Mouse (Mus musculus): ENCODE data around the gene Bad. TPM values are rescaled to one million over a fixed set of nuclear protein-coding genes. Genes with fewer than 3 reads are reported as not detected.
A peak's percentile ranks its signal among the peaks of the same experiment; 100 is the strongest.

The Bad gene
- total RNA-seq, 4 experiments from 2014 or later: 19.5 to 23.8 (median 21.3) TPM

DNA sequence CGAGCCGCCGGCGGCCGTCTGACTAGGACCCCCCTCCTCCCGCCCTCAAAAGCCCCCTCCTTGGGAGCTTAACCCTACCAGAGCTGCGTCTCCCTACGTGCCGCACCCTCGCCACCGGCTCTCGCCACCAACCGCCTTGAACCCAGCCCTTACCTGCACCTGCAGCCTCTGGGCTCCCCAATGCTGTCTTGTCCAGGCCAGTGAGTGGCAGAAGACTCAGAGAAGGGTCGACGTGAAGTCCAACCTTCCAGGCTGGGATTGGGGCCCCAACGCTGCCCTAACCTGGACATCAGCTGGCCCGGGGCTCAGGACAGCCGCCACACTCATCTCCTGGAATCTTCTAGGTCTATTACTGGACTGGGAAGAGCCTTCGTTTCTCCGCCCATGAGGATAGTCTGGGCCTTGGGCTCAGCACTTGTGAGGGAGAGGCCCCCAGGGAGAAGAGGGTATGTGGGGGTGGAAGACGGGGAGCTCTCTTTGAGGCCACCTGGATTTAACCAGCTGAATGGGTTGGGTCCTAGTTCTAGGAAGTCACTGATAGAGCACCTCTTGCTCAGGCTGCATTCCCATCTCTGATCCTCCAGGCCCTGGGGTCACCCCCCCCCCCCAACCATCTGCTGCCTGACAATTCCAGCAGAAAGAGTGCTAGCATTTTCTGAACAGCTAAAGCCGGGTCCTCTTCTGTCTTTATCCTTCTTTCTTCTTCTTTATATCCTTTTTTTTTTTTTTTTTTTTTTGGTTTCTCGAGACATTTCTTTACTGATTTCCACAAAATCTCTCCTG is 7.3 kb upstream of the Bad start, which contains the start of gene Kcnk4:
Gene Kcnk4 (minus strand): TSS at position 321 of the 783 bp plus-strand sequence.
- no peak for DNase-seq (ENCODE audit: low spot score)

DNA sequence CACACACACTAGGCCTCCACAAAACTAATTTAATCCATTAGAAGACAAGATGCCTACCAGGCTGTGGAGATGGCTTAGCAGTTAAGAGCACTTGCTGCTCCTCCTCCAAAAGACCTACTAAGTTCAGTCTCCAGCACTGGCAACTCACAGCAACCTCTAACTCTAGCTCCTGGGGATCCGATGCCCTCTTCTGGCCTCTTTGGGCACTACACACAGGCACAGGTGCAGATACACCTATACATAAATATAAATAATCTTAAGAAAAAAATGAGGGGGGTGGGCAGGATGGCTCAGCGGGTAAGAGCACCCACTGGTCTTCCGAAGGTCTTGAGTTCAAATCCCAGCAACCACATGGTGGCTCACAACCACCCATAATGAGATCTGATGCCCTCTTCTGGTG is 5.4 kb upstream of the Bad start:
- no peak for DNase-seq (ENCODE audit: low spot score)

DNA sequence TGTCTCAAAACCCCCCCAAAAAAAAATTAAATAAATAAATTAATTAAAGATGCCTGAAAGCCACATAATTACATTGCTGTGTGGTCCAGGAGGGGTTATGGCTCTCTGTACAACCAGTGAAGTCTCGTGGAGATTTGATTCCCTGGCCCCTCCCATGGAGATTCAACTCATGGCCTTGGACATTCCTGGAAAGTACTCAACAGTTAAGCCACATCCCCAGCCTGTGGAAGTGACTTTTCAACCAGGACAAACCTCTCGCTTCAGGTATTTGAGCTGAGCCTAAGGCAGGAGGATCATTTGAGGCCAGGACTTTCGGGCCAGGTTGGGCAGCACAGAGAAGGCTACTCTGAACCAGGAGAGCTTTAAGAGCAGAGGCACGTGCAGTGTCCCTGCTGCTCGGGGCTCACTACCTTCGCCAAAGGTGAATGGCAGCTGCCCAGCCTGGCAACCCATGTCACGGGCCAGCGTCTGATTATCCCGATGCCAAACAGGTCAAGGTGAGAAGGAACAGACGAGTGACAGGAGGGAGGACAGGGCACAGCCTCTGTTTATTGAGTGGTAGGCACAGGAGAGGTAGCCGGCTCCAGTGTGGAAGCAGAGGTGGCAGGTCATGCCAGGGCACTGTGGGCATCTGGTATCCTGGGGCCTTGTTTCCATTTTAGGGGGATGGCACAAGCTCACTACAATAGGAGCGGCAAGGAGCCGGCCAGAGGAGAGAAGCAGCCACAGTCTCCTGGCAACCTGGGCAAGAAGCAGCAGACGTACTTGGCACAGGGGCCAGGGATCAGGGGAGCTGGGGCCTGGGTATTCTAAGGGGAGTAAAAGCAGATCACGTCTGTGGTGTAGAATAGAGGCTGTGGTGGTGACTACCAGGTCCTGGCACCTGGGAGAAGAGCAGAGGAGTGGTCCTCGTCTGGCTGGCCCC is 3.9 kb upstream of the Bad start:
- DNase-seq (ENCODE audit: low spot score): peak; percentile 55

DNA sequence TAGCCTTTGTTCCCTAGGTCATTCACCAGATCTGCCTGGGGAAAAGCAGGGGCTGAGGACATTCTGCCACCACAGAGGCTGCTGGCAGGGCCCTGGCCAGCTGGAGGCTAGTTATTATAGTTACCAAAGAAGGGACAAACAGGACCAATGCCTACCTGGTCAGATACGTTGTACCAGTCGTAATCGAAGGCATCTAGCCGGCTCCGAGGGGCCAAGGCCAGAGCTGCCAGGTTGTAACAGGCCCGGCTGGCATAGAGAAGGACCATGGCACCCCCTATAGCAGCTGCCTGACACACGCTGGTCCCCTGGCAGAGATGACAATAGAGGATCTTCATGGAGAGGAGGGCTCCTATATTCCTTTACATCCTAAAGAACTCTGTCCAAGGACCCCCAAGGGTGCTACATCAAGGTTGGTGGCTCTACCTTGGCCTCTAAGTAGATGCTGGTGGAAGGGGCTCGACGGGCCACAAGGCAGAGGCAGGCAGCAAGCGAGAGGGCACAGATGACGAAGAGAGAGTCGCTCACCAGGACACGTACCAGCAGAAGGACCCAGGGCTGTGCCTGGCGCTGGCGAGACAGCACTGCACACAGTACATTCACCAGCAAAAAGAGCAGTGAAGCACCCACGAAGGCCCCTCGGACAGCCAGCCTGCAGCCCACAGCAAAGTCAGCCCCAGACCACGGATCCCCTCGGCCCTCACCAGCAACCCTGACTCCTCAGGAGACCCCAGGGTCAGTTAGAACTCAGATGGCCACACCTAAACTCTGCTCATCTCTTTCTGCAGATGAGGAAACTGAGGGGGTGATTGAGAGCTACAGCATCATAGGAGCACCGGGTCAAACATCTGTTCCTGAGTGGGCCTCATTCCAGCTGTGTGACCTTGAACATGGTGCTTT is 2.3 kb upstream of the Bad start:
- DNase-seq (ENCODE audit: low spot score): no peak

DNA sequence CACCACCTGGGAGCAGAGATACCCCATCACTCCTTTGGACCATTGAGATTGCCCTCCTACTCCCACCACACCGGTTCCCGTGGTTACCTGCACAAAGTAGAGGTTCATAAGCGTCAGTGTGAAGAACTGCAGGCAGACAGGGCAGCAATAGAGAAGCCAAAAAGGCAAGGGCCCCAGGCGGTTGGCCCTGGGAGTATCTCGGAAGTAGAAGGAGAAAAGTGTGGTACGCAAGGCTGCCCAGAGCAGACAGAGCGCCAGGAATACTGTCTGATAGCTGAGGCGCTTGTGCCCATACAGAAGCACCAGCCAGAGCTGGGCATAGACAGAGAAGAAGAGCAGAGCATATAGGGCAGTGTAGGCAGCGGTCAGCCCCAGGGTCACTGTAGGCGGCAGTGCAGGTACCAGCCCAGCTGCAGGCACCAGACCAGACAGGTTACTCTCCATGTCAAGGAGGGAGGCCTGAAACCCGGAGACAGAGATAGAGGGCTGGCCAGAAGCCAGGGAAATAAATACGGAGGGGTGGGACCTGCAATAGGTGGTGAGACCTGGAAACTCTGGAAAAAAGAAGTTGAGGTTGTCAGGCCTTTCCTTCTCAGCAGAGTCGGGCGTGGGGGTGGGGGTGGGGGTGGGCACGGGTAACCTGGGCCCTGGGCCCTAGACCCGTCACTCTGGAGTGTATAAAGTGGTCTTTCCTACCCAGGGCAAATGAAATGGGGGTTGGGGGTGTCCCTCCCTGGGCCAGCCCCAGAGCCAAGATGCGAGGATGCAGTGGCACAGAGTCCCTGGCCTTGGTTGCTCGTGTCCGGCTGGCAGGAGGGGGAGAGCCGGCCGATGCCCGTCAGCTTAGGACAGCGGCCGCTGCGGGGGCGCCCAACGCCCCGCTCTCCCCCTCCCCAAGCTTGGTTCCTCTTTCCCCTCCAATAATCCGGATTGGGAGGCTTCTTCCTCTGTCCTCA is 987 bp upstream of the Bad start:
- no peak for DNase-seq (ENCODE audit: low spot score)

DNA sequence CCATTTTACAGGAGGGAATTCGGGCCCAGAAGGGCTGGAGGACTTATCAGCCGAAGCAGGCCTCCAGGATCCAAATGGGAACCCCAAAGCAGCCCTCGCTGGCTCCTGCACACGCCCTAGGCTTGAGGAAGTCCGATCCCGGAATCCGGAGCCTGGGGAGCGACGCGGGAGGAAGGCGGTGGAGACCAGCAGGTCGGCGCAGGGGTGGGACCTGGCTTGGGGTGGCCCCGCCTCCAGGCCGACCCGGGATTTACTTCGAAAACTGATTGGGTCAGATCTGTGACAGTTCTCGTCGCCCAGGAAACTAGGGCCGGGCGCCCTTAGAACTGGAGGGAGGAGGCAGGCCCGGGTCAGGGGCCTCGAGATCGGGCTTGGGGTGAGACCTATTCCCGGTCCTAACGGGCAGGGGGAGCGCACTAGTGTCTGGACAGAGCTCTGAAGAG is 609 bp downstream of the Bad start, which contains the start of gene Gpr137:
Gene Gpr137 (minus strand): TSS at position 232 of the 443 bp plus-strand sequence.
- DNase-seq (ENCODE audit: low spot score): peak; percentile 97

DNA sequence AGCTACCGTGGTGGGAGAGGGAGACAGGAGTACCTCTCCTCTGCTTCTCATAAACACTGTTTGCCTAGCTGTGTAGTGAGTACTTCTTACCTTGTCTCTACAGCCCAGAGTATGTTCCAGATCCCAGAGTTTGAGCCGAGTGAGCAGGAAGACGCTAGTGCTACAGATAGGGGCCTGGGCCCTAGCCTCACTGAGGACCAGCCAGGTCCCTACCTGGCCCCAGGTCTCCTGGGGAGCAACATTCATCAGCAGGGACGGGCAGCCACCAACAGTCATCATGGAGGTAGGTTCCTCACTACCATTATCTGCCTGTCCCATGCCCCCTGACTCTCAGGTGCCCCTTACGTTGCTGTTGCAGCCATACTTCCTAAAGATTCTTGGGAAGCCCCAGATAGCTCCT is 1.1 kb downstream of the Bad start:
- no peak for DNase-seq (ENCODE audit: low spot score)

DNA sequence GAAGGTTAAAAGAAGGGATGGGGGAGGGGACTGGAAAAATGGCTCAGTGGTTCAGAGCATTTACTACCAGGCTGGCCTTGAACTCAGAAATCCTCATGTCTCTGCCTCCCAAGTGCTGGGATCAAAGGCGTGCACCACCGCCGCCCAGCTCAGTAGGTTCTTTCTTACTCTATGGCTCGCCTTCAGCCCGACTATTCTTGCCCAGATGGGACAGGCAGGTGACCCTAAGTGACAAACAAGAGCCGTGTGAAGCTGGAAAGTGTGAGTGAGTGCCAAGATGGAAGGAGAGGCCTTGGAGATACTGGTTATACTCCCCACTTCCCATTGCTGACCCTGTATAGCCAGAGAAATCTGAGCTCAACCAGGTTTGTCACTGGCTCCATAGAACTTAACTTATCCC is 2.0 kb downstream of the Bad start:
- DNase-seq (ENCODE audit: low spot score): no peak

DNA sequence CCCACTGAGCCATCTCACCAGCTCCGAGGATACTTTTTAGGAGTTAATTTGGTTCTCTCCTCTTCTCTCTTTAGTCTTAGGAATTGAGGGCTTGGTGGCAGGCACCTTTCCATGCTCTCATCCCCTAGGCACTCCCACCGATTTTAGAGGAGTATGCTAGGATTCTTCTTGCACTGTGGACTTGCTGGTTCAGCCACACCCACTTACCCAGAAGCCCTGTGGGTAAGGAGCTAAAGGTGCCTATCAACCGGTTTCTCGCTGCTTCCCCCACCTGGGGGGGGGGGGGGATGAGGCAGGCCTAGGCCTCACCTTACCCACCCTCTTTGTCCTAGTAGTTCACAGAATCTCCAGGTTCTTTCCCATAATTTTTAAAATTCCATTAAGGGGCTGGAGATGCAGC is 6.1 kb downstream of the Bad start:
- DNase-seq (ENCODE audit: low spot score): no peak

DNA sequence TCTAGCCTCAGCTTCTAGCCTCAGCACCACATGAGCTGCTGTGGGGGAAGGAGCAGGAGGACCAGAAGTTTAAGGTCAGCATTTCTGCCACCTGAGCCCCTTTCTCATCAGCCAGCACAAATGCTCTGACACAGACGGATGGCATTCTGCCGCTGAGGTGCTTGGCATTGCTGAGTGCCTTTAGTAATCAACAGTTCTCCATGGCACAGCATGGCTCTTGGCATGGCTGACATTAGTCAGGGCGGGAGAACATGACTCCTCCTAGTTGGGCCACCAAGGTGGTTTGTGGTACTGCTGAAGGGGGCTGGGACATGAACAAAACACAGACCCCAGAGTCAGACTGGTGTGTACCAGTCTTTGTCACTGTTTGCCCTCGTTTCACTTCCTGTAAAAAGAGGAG is 6.5 kb downstream of the Bad start:
- DNase-seq (ENCODE audit: low spot score): no peak

DNA sequence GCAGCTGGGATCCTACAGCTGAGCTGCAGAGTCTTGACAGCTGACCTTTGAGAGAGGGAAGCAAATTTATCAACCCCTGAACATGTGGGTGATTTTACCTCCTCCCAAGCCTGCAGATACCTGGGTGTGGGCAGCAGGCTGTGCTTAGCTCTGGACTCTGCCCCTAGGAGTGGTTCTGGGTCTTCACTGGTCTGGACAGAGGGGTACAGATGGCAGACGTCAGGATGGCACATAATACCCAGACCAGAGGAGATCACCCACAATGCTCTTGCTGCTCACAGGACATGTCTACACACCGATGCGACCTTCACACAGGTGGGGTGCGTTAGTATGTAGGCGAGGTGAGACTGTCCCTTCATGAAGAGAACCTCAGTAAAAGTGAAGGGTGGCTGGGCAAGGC is 7.9 kb downstream of the Bad start:
- no peak for DNase-seq (ENCODE audit: low spot score)

DNA sequence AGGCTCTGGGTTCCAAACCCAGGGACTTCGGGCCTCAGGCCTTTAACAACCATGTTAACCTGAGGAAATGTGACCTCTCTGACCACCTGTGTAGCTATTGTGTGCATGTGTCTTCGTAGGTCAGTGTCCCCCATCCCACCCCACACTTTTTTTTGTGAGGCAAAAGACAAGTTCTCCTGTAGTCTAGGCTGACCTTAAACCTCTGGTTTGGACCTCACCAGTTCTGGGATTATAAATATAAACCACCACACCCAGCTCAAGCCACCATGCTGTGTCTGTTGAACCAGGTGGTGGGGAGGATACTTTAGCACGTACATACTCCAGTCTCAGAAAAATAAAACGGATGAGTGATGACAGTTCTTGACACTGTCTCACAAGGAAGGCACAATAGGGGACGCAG is 8.3 kb downstream of the Bad start:
- DNase-seq (ENCODE audit: low spot score): no peak

DNA sequence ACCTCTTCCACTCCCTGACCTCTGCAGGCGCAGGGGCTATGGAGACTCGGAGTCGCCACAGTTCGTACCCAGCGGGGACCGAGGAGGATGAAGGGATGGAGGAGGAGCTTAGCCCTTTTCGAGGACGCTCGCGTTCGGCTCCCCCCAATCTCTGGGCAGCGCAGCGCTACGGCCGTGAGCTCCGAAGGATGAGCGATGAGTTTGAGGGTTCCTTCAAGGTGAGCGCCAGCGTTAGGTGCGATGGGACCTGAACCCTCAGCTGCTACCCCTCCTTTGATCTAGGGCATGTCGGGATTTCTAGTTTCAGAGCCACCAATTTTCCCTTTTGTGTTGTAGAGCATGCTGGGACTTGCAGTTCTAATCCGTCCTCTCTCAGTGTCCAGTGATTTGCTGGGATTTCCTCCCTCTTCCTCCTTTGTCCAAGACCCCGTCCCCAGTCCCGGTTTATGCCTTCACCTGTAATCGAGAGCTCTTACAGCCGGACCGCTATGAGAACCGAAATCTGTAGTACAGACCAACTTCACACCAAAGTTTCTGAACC is 9.0 kb downstream of the Bad start:
- DNase-seq (ENCODE audit: low spot score): peak; percentile 63

DNA sequence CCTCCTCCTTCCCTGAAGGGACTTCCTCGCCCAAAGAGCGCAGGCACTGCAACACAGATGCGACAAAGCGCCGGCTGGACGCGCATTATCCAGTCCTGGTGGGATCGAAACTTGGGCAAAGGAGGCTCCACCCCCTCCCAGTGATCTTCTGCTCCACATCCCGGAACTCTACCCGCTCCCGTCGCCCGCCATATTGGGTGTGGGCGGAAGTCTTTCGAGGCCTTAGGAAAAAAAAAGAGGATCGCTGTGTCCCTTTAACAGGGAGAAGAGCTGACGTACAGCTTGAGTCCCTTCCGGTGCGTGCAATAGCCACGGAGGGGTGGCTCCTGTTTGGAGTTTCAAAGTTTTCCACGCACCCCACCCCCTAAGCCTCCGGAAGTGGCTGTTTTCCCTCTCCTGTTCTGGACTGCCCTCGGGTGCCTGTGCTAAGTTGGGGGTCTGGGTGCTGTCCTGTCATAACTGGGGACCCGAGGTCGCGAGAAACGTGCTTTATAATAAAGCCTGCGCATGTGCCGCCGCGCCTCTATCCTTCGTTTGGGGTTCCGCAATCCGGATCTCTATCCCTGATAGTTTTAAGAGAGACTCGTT is 9.8 kb downstream of the Bad start:
- peak; percentile 99 for DNase-seq (ENCODE audit: low spot score)

DNA sequence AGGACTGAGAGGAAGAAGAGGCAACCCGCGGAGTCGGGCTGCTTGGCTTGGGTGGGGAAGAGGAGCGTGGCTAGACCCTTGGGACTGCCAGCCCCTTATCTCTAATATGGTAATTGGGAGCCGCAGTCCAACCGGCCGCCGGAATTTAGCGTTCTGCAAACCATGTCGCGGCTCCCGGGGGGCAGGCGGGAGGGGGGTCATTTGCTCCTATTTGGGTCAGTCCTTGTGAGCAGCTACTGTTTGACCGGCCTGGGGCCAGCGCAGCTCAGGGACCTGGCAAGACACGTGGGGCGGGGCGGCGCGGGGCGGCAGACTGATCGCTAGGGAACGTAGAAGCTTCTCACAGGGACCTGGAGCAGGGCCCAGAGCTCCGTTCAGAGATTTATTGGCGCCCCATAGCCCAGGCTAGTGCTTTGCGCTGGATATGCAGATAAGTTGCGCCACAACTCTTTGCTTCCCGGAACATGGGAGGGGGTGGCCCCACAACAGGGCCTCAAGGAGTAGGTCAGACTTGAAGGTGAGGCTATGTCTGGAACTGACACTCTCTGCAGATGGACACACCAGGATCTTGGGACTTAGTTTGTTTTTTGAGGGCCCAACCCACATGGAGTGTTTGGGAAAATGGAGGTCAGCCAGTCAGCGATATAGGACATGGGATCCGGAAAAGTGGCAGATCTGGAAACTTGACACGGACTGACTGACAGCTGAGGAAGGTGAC is 10.5 kb downstream of the Bad start:
- peak; percentile 85 for DNase-seq (ENCODE audit: low spot score)

DNA sequence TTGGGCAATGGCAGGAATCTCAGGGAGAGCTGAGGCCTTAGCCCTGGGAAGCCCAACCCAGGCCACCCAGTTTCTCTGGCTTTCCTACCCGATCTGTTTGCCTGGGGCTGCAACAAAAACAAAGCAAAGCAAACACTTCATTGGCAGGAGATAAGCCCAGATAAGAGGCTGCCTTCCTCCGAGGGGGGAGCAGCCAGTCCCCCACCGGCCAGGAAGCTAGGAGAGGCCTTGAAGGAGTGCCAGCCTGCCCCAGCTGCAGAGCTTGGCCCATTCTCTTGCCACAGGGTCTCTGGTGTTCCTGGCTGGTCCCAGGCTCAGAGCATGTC is 11.0 kb downstream of the Bad start:
- DNase-seq (ENCODE audit: low spot score): peak; percentile 48

DNA sequence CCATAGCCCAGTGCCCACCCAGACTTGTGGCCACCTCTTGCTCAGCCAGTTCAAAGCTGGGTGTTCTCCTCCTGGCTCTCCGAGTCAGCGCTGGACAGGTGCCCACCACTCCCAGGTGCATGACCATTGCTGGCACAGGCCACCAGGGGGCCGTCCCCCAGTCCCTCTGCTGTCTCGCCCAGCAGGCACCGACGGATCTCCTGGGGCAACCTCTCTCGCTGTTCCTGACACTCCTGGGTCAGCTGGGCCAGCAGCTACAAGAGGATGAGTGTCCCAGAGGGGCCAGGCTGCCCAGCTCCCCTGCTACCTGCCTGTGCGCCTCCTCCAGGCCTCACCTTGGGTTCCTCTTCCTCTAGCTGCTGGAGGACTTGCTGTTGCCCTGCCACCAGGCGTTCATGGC is 12.4 kb downstream of the Bad start:
- no peak for DNase-seq (ENCODE audit: low spot score)

DNA sequence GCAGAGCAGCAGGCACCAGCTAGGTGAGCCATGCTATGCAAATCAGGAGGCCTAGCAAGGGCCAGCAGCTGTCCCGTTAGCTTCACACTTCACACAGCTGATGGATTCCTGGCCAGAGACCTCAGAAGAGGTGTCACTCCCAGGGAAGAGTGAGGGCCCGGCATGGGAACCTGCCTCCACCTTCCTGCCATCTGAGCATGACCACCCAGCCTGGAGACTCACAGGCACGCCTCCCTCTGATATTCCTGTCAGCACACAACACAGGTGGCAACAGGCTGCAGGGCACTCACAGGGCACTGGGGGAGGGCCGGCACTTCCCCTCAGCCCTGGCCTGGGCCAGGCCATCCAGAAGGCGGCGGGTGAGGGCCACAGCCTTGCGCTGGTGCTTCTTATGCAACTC is 13.8 kb downstream of the Bad start:
- DNase-seq (ENCODE audit: low spot score): no peak

DNA sequence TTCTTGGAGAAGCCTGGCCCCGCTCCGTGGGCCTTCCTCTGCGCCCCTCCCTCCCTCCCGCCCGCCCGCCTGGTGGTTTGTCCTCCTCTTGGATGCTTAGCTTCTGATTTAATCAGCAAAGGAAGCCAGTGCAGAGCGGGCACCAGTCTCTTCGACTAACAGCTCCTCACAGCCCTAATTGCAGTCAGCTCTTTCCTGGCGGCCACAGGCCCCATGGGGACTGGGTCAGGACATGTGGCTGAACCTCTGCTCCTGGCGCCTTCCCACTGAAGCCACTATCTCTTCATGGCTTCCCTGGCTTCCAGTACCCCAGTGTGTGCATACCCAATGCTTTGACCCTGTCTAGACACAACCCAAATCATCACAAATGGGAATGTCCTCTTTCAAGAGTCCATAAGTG is 14.8 kb downstream of the Bad start:
- DNase-seq (ENCODE audit: low spot score): no peak

Data from heart, adult 8-10 months (tissue).